Mouse (Mus musculus) spleen, adult 12 weeks (tissue): ENCODE measurements around the gene Ddx46.
"Not testable (repeated sequence)": the region's sequence is repeated elsewhere in the genome, so short reads cannot be mapped to it uniquely, and the experiment has no call there.

Experiments used
- DNase-seq: peaks from one replicate; pipeline ENCODE4 v3.0.0; 2022; ENCODE audit warnings: low spot score

Gene Ddx46

DNA sequence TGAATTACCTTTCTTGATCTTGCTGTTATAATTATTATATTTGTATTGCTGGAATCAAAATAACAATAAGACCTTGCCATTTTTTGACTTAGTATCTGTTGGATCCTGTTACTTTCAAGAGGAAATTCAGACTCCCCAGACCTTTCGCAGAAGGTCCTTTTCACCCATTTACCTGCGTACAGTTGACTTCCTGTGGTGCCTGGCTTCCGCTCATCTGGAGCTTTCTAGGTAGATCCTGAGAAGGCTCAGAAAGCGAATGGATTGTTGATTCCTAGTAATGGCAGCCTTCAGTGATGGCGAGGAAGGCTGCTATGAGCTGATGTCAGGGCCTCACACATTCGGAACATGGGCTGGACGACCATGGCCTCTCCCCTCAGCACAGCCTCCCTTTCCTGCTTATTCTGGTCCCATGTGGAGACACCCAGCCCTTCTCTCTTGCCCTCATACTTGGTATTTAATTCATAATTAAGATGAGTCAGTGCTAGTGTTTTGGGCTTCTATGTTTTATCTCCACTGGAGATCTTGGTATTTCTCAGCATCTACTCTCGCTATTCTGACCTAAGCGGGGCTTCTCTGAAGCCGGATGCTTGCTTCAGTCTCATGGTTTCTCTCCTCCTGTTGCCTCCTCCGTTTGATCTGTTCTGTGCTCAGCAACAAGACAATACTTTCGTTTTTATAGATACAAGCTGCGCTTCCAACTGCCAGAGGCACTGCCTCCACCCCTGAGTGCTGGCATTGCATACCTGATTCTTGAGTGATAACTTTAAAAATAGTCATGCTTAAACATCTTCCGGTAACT lies 1.6 kb downstream of the Ddx46 start:
- DNase-seq = no peak

GRCm38 (mm10) chr13:55640480-55640879 lies 5.7 kb downstream of the Ddx46 start:
- DNase-seq = peak; percentile 75

- DNase-seq = no peak
Measured at GRCm38 (mm10) chr13:55644525-55644924, 9.7 kb downstream of the Ddx46 start.

DNA sequence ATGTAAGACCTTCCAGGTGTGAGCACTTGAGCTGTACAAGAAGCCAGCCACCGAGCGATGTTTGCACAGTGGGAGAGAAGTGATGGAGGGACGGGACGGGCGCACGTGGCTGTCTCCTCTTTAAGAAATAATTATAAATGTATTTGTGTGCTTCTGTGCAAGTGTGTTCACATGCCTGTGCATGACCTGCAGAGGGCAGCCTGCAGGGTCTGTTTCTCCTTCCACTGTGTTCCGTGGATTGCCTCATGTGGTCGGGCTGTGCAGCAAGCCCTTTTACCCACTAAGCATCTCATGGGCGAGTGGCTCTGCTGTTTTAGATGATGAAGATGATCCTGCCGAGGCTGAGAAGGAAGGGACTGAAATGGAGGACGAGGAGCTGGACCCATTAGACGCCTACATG lies 15.3 kb downstream of the Ddx46 start:
- no peak for DNase-seq

GRCm38 (mm10) chr13:55650980-55651379 lies 16.2 kb downstream of the Ddx46 start:
- no peak for DNase-seq

DNA sequence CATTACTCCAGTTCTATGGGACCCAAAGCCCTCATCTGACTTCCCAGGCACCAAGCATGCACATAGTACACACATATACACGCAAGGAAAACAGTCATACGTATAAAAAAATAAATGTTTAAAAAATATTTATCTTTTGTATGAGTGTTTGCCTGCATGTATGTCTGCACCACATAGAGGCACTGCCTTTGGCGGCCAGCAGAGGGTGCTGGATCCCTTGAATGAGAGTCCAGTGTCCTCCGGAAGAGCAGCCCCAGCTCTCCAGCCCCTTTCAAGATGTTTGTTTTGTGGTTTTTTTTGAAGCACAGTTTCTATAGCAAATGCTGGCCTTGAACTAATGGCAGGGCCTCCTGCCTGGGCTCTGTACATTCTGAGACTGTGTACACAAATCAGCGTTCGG lies 33.7 kb downstream of the Ddx46 start:
- DNase-seq = peak; percentile 18

DNA sequence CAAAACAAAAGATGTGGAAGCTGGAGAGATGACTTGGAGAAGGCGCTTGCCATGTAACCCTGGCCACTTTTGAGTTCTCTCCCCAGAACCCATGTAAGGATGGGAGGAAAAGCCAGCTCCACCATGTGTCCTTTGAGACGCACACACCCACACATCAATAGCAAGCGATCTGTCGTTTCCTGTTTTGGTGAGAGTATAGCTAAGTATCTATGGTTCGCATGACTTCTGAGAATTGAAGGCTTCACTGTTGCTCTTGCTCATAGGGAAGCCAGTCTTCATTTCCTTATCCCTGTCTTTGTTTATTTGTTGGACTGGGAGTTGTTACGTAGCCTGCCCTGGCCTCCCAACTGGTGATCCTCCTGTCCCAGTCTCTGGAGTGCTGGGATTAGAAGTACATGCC lies 37.9 kb downstream of the Ddx46 start:
- DNase-seq = no peak

GRCm38 (mm10) chr13:55677364-55677763 lies 42.5 kb downstream of the Ddx46 start:
- DNase-seq = no peak

DNA sequence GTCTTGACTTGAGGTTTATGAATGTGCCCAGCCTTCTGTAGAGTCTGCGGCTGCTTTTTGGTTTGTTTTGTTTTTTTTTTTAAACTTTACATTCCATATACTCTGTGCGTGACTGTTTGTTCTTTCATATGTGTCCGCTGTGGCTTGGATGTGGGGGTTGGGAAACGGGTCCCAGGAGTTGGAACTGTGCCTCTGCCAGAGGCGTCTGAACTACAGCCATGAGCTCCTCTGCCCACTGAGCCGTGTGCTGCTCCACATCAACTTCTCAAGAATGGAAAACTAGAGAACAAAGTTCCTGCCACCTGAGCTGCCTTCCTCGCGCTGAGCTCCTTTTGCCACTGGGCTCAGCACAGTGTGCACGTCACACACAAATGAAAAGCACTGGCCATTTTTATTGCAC lies 47.4 kb downstream of the Ddx46 start:
- DNase-seq = no peak

- no peak for DNase-seq
Measured at GRCm38 (mm10) chr13:55683581-55683980, 48.8 kb downstream of the Ddx46 start.

DNA sequence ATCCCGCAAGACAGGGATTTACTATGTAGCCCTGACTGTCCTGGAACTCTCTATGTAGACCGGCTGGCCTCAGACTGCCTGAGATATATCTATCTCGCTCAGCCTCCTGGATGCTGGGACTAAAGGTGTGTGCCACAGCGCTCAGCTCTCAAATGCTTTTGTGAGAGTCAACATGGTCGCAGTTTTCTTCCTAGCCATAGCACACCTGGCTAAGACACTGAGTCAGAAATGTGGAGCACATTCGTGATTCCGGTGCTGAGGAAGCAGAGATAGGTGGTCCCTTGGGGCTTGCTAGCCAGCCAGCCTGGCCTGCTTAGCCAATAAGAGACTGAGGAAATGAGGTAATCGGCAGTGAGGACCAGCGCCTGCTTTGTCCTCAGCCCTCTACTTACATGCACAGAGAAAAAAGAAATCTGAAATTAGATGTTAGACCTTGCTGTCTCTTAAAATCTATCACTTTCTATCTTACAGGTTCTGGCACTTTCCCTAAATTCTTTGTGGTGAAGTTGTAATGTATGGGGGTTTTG lies 51.3 kb downstream of the Ddx46 start:
- no peak for DNase-seq

GRCm38 (mm10) chr13:55687927-55688602 lies 53.2 kb downstream of the Ddx46 start:
- DNase-seq = no peak

- DNase-seq = peak; percentile 90
Measured at GRCm38 (mm10) chr13:55692535-55693242, 57.9 kb downstream of the Ddx46 start, which contains the start of gene B230219D22Rik. Gene B230219D22Rik, plus strand, starts transcription at chr13:55693124.

- no peak for DNase-seq
Measured at GRCm38 (mm10) chr13:55693243-55693721, 58.5 kb downstream of the Ddx46 start.

DNA sequence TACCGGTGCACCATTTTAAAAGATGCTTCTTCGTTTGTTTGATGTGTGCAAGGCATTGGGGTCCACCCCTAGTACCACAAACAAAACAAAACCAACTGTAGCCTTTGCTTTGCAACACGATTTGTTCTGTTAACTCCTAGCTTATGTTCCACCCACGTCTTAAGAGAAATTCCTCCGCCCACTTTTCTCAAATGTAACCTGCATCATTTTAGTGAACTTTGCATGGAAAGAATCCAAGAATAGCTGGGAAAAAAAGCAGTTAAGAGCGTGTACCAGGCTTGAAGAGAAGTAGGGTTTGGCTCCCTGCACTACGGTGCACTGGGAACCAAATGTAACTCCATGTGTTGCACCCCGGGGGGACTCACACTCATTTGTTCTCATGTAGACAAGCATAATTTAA lies 59.3 kb downstream of the Ddx46 start:
- no peak for DNase-seq

- not testable (repeated sequence) for DNase-seq
Measured at GRCm38 (mm10) chr13:55695989-55696388, 61.2 kb downstream of the Ddx46 start.

GRCm38 (mm10) chr13:55704301-55704700 lies 69.5 kb downstream of the Ddx46 start:
- DNase-seq = no peak

- DNase-seq = no peak
Measured at GRCm38 (mm10) chr13:55712846-55713245, 78.0 kb downstream of the Ddx46 start.

DNA sequence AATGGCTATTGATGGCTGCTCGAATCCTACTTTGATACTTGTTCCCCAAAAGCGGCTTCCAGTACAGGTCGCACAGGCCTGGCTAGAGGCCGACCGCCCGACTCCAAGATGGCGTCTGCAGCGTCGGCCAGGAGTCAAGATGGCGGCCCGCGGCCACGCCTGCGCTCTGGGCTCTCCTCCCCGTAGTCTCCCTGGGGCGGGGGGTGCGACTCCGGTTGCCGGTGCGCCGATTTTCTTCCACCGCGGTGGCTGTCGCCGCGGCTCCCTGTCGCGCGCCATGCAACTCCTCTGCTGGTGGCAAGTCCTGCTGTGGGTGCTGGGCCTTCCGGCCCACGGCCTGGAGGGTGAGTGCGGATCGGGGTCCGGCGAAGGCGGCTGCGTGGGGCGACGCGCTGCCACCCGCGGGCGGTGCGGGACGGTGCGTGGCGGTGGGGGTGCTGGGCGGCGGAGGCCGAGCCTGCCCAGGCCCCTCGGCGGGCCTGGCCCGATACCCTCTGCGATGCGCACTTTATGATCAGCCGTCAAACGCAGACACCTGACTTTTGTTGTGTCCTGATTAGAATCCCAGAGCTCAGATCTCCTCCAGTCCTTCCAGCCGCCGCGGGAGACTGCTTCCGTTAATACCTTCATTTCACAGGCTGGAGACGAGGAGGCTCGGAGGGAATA lies 79.8 kb downstream of the Ddx46 start, which contains the start of gene Txndc15:
Gene Txndc15, plus strand, starts transcription at position 150 of the 666 bp plus-strand sequence.
- peak; percentile 78 for DNase-seq

GRCm38 (mm10) chr13:55715167-55715512 lies 80.3 kb downstream of the Ddx46 start:
- DNase-seq = no peak

DNA sequence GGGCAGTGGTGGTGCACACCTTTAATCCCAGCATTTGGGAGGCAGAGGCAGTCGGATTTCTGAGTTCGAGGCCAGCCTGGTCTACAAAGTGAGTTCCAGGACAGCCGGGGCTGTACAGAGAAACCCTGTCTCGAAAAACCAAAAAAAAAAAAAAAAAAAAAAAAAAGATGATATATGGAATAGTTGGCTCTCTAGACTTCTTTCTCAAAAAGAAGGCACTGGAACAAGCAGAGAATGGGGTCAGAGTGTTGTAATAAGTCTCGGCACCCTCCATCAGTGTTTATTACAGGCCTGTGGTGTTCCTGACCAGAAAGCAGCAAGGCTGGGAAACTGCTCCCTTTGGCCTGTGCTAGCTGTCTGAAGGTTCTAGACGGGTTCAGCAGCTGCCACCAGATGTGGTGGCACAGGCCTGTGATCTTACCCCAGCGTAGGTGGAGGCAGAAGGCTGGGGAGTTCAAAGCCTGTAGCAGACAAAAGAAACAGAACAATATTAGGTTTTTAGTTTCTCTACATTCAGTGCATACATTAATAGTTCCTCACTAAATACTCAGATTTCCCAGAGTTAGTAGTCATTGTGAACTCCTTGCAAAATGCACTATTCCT lies 81.2 kb downstream of the Ddx46 start:
- no peak for DNase-seq
